Mouse (Mus musculus) megakaryocyte, embryonic 14.5 days (primary cell): ENCODE measurements around the gene Gm17728. TPM values are rescaled to one million over a fixed set of nuclear protein-coding genes. Genes with fewer than 3 reads are reported as not detected.
"Not testable (repeated sequence)": the region's sequence is repeated elsewhere in the genome, so short reads cannot be mapped to it uniquely, and the experiment has no call there.

Experiments used
- H3K27me3 ChIP-seq: replicated peaks from 2 replicates; pipeline ENCODE3; 2012; ENCODE audit warnings: inconsistent platforms
- H3K36me3 ChIP-seq: replicated peaks from 2 replicates; pipeline ENCODE3; 2012; ENCODE audit warnings: low read length, inconsistent platforms, mixed read lengths
- H3K4me1 ChIP-seq: 2 replicates; pipeline ENCODE4 v1.6.1; 2012; ENCODE audit warnings: inconsistent platforms
- H3K4me3 ChIP-seq: replicated peaks from 2 replicates; pipeline ENCODE3; 2012; ENCODE audit warnings: moderate library complexity, mild to moderate bottlenecking, inconsistent platforms
- H3K9me3 ChIP-seq: 2 replicates; pipeline ENCODE4 v1.6.1; 2012; ENCODE audit warnings: inconsistent platforms
- FLI1 ChIP-seq: IDR thresholded peaks from 2 replicates; pipeline ENCODE4 v1.6.1; 2012; ENCODE audit warnings: low read length, inconsistent platforms, mixed read lengths
- GATA1 ChIP-seq: IDR thresholded peaks from 3 replicates; pipeline ENCODE4 v1.6.1; 2012; ENCODE audit warnings: mixed read lengths, low read length, inconsistent platforms, borderline replicate concordance
- polyA plus RNA-seq: library from polyadenylated mRNA; stranded (reverse); fragments of >175 nt; gene quantifications from 2 replicates; pipeline ENCODE4 v1.2.3, GENCODE M21; 2012; ENCODE audit warnings: low replicate concordance; ENCODE audit not compliant: insufficient read depth

Gm17728 gene
- not detected in 2 replicates for polyA plus RNA-seq

- H3K9me3 ChIP-seq, H3K4me1 ChIP-seq, H3K4me3 ChIP-seq, H3K36me3 ChIP-seq, H3K27me3 ChIP-seq: not testable (repeated sequence)
Measured at GRCm38 (mm10) chr17:9421760-9422159, at the start of gene Gm17728. Gene Gm17728 (plus strand): TSS chr17:9422060.

- Histone ChIP-seq H3K4me3 (no peak overlapping the region), H3K4me1 (no peaks in the 10 kb centered on the region), H3K27me3 (no peaks in the 10 kb centered on the region), H3K36me3 (no peaks in the 10 kb centered on the region), H3K9me3 (peaks cover 5% of the 10 kb centered on the region; the same call in 1 of the 2 replicates)
- TF ChIP-seq FLI1 (no peak), GATA1 (no peak)
Measured at GRCm38 (mm10) chr17:9397493-9397892, 24.4 kb upstream of the Gm17728 start.

- Histone ChIP-seq H3K9me3 (peaks cover 5% of the 10 kb centered on the region; the same call in 1 of the 2 replicates), H3K4me1 (no peaks in the 10 kb centered on the region), H3K4me3 (no peak overlapping the region), H3K27me3 (no peaks in the 10 kb centered on the region), H3K36me3 (no peaks in the 10 kb centered on the region)
- no peak for TF ChIP-seq GATA1
- TF ChIP-seq FLI1: no peak
Measured at GRCm38 (mm10) chr17:9398551-9398950, 23.3 kb upstream of the Gm17728 start.

- Histone ChIP-seq H3K27me3 (no peaks in the 10 kb centered on the region), H3K36me3 (no peaks in the 10 kb centered on the region), H3K4me1 (no peaks in the 10 kb centered on the region), H3K4me3 (no peak overlapping the region), H3K9me3 (peaks cover 4% of the 10 kb centered on the region; the same call in 1 of the 2 replicates)
- TF ChIP-seq FLI1 (no peak), GATA1 (no peak)
Measured at GRCm38 (mm10) chr17:9403991-9404390, 17.9 kb upstream of the Gm17728 start.

GRCm38 (mm10) chr17:9407640-9408039, 14.2 kb upstream of the Gm17728 start:
- TF ChIP-seq FLI1: no peak
- TF ChIP-seq GATA1: no peak
- Histone ChIP-seq H3K27me3 (no peaks in the 10 kb centered on the region), H3K36me3 (no peaks in the 10 kb centered on the region), H3K4me1 (no peaks in the 10 kb centered on the region), H3K4me3 (no peak overlapping the region), H3K9me3 (peaks cover 16% of the 10 kb centered on the region; the same call in 1 of the 2 replicates)

GRCm38 (mm10) chr17:9419016-9419415, 2.8 kb upstream of the Gm17728 start:
- no peak overlapping the region for H3K4me3 ChIP-seq
- H3K27me3 ChIP-seq: no peaks in the 10 kb centered on the region
- no peaks in the 10 kb centered on the region for H3K4me1 ChIP-seq
- TF ChIP-seq GATA1 (no peak), FLI1 (no peak)
- H3K36me3 ChIP-seq: no peaks in the 10 kb centered on the region
- H3K9me3 ChIP-seq: peaks cover 7% of the 10 kb centered on the region

GRCm38 (mm10) chr17:9428374-9428994, 6.6 kb downstream of the Gm17728 start:
- Histone ChIP-seq H3K4me3 (no peak overlapping the region), H3K9me3 (peaks cover 21% of the 10 kb centered on the region), H3K27me3 (no peaks in the 10 kb centered on the region), H3K4me1 (no peaks in the 10 kb centered on the region), H3K36me3 (no peaks in the 10 kb centered on the region)
- TF ChIP-seq FLI1: no peak
- TF ChIP-seq GATA1: no peak

- no peak for TF ChIP-seq FLI1
- no peak for TF ChIP-seq GATA1
- H3K4me3 ChIP-seq: no peak overlapping the region
Measured at GRCm38 (mm10) chr17:9439997-9440655, 18.3 kb downstream of the Gm17728 start.

GRCm38 (mm10) chr17:9456406-9456805, 34.5 kb downstream of the Gm17728 start:
- Histone ChIP-seq H3K4me1 (no peaks in the 10 kb centered on the region), H3K4me3 (no peak overlapping the region), H3K36me3 (no peaks in the 10 kb centered on the region), H3K9me3 (peaks cover 9% of the 10 kb centered on the region; the same call in 1 of the 2 replicates), H3K27me3 (no peaks in the 10 kb centered on the region)
- TF ChIP-seq GATA1 (no peak), FLI1 (no peak)

More at GRCm38 (mm10) chr17:9439997-9440655, 18.3 kb downstream of the Gm17728 start:
- H3K9me3 ChIP-seq: peaks cover 28% of the 10 kb centered on the region
- H3K4me1 ChIP-seq: no peaks in the 10 kb centered on the region
- H3K36me3 ChIP-seq: no peaks in the 10 kb centered on the region
- H3K27me3 ChIP-seq: no peaks in the 10 kb centered on the region

GRCm38 (mm10) chr17:9460904-9461303, 39.0 kb downstream of the Gm17728 start:
- no peaks in the 10 kb centered on the region for H3K4me1 ChIP-seq
- TF ChIP-seq GATA1 (no peak), FLI1 (no peak)

More at GRCm38 (mm10) chr17:9460904-9461303, 39.0 kb downstream of the Gm17728 start:
- peaks cover 4% of the 10 kb centered on the region; the same call in 1 of the 2 replicates for H3K9me3 ChIP-seq
- no peak overlapping the region for H3K4me3 ChIP-seq
- no peaks in the 10 kb centered on the region for H3K27me3 ChIP-seq
- no peaks in the 10 kb centered on the region for H3K36me3 ChIP-seq

Other genes with a start within 250 kb of the Gm17728 start
- not detected in 2 replicates for gene Pabpc6, start 247.7 kb downstream of the Gm17728 start, polyA plus RNA-seq